Mouse (Mus musculus) neural tube, embryonic 11.5 days (tissue): ENCODE measurements at regions not wholly inside any gene's neighbourhood (a gene's known extent, or its start where the extent isn't known, plus 50 kb on each side); places are given as distances from the start of the nearest gene placed in this dataset.

Experiments used
- ATAC-seq: fragments of 200-750 bp; cut with Nextera tagmentation; 2 replicates; pipeline ENCODE4 v1.8.0; 2017; ENCODE audit warnings: moderate number of reproducible peaks, mild to moderate bottlenecking, moderate TSS enrichment, moderate library complexity; ENCODE audit not compliant: insufficient read depth, low FRiP score, low TSS enrichment
- DNase-seq: peaks from one replicate; pipeline ENCODE4 v3.0.0-alpha.2; 2015; ENCODE audit warnings: low spot score
- H3K27ac ChIP-seq: fragments of 300-500 bp; sonication (generic); 2 replicates; pipeline ENCODE4 v1.5.1; 2014; ENCODE audit warnings: low read depth, mild to moderate bottlenecking, low read length
- H3K27me3 ChIP-seq: fragments of 300-500 bp; sonication (generic); 2 replicates; pipeline ENCODE4 v1.6.1; 2014; ENCODE audit warnings: mild to moderate bottlenecking, low read length, mixed read lengths; ENCODE audit not compliant: control insufficient read depth, insufficient read depth
- H3K36me3 ChIP-seq: fragments of 300-500 bp; sonication (generic); 2 replicates; pipeline ENCODE4 v1.6.1; 2014; ENCODE audit warnings: mild to moderate bottlenecking, low read length, moderate library complexity, mixed read lengths; ENCODE audit not compliant: control insufficient read depth, insufficient read depth
- H3K4me1 ChIP-seq: fragments of 300-500 bp; sonication (generic); 2 replicates; pipeline ENCODE4 v1.6.1; 2014; ENCODE audit warnings: low read length, mixed read lengths; ENCODE audit not compliant: control insufficient read depth, insufficient read depth
- H3K4me2 ChIP-seq: fragments of 300-500 bp; sonication (generic); 2 replicates; pipeline ENCODE4 v1.6.1; 2014; ENCODE audit warnings: low read depth, mild to moderate bottlenecking, moderate library complexity
- H3K4me3 ChIP-seq: fragments of 300-500 bp; sonication (generic); 2 replicates; pipeline ENCODE4 v1.5.1; 2014; ENCODE audit warnings: low read depth, low read length
- H3K9ac ChIP-seq: fragments of 300-500 bp; sonication (generic); 2 replicates; pipeline ENCODE4 v1.6.1; 2014; ENCODE audit warnings: mild to moderate bottlenecking, low read length
- H3K9me3 ChIP-seq: fragments of 300-500 bp; sonication (generic); 2 replicates; pipeline ENCODE4 v1.6.1; 2016; ENCODE audit warnings: low read length; ENCODE audit not compliant: control insufficient read depth
- WGBS: fragments of 180-500 bp; shearing (Covaris S2); extraction: QIAGEN DNeasy Blood & Tissue Kit; methylation state at CpG from one replicate; pipeline ENCODE4 v1.1.7; 2014; 5-methylcytosine and 5-hydroxymethylcytosine counted together

DNA sequence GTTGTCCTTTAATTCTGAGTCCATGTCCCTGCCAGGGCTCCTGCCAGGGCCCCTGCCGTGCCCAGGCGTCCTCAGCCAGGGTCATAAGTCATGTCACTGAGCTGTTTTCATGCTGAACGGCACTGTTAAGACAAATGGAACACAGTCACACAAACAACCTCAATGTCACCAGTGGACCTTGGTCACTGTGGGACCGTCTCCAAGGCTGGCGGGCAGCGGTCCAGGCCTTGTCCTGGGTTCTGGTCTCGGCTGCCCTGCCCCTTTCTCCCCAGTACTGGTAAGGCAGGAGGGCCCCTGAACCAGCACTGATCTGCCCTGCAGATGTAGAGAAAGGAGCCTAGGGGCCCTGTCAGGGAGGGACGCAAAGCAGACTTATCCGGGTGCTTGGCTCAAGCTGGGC, 79.3 kb upstream of the Ptpn1 start:
- ATAC-seq, result no peak
- peaks cover 8% of the 10 kb centered on the region; the same call in 1 of the 2 replicates for H3K4me1 ChIP-seq
- no peaks in the 10 kb centered on the region for H3K27me3 ChIP-seq
- H3K9me3 ChIP-seq, result no peaks in the 10 kb centered on the region
- H3K27ac ChIP-seq, result no peak overlapping the region
- H3K4me2 ChIP-seq, result no peak overlapping the region
- WGBS, result 69% methylated on average over 9 of the region's 9 CpGs
- H3K4me3 ChIP-seq, result no peak overlapping the region
- H3K36me3 ChIP-seq, result no peaks in the 10 kb centered on the region
- no peak for DNase-seq
- no peak overlapping the region for H3K9ac ChIP-seq

DNA sequence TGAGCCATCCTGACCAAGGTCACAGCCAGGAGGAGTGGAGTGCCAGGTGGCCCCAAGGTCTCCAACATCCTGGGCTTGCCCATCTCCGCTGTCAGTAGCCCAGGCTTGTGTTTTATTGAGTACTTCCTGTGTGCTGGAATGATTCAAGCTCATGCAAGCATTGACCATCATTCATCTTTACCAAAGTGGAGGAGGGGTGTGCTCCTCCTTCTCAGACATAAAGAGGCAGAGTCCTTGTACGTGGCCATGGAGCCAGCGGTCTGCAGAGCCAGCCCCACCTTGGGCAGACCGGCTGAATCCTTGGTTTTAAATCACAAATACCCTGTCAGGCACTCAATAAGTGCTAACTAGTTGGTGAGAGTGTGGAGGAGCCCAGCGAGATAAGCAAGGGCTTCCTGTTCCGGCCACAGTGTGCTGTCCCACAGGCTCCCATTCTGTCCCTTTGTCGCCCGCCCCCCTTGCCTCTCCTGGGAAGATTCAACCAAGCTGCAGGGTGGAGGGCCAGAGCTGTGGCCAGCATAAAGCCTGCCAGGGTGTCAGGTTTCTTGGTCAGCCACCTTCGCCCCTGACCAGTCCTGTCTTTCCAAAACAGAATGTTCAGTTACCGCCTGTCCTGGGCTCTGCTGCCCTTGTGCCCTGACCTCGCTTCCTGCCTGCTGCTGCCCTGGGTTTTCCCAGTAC, 80.5 kb upstream of the Ptpn1 start:
- Histone ChIP-seq H3K36me3 (no peaks in the 10 kb centered on the region), H3K9ac (no peak overlapping the region), H3K27me3 (no peaks in the 10 kb centered on the region), H3K4me1 (0 out of 2 replicates have a peak, but pooled peaks cover 5% of the 10 kb centered on the region), H3K9me3 (no peaks in the 10 kb centered on the region), H3K27ac (no peak overlapping the region), H3K4me2 (no peak overlapping the region), H3K4me3 (no peak overlapping the region)
- 25% methylated on average over 11 of the region's 11 CpGs for WGBS
- DNase-seq, result no peak
- no peak for ATAC-seq

DNA sequence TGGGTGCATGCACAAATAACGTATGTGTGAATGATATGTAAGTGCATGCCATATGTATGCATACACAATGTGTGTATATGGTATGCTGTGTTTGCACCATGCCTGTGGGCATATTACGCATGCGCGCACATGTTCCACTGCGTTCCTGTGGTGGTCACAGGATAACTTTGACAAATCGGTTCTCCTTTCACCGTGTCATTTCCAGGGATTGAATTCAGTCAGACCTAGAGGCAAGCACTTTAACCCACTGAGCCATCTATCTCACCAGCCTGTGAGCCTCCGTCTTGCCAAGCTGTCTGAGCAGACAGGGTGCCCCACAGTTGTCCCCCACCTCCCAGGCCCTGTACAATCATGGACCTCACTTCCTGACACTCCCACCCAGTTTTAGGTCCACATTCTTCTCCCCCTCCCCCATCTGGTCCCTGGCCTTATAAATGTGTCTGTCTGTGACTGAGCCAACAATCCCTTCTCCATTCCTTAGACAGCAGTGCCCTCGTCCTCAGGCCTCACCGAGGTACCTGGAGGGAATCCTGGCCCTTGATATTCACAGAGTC, 81.8 kb upstream of the Ptpn1 start:
- DNase-seq (no peak), ATAC-seq (no peak)
- WGBS, result 83% methylated on average over 10 of the region's 10 CpGs
- no peaks in the 10 kb centered on the region for H3K27me3 ChIP-seq
- no peaks in the 10 kb centered on the region for H3K9me3 ChIP-seq
- H3K9ac ChIP-seq, result no peak overlapping the region
- no peaks in the 10 kb centered on the region for H3K36me3 ChIP-seq
- H3K27ac ChIP-seq, result no peak overlapping the region
- 0 out of 2 replicates have a peak, but pooled peaks cover 5% of the 10 kb centered on the region for H3K4me1 ChIP-seq
- H3K4me2 ChIP-seq, result no peak overlapping the region
- H3K4me3 ChIP-seq, result no peak overlapping the region

DNA sequence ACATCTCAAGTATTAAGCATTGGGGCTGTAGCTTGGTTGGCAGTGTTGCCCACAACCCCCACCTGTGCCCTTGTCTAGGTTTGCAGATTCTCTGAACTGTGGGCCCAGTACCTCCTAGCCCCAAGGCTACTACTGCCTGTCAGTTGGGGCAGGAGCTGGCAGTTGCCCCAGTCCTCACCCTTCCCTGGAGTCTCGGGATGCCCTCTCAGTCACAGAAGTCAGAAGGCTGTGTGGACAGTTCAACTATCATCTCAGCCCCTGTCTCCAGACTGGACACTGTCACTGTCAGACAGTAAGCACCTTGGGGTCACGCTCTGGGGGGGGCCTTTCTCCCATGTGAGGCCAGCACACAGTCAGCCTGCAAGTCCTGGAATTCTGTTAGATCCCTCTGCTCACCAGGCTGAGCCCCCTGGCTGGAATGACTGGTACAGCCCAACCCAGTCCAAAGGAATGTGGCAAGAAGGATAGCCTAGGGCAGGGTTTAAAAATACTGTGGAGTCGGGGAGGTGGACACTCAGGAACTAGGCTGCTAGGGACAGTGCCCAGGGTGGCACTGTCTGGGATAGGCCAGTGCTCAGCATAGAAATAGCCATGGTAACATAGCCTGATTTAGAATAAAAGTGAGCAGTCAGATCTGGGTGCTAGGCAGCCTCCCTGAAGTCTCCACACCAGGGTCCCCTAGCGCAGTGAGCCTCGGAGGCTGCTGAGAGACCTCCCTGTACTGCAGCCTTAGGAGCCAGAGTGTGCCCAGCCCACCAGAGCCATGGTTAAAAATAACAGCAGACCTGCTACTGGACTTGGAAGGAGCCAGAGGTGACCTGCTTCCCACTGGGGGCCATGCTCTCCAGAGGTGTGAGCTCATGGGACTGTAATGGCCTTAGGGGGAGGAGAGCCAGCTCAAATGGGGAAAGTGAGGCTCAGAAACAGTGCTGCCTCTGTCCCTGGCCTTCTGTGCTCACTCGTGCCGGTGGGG, 83.1 kb upstream of the Ptpn1 start:
- Histone ChIP-seq H3K4me1 (0 out of 2 replicates have a peak, but pooled peaks cover 5% of the 10 kb centered on the region), H3K9ac (no peak overlapping the region), H3K9me3 (no peaks in the 10 kb centered on the region), H3K4me2 (no peak overlapping the region), H3K27ac (no peak overlapping the region), H3K36me3 (no peaks in the 10 kb centered on the region), H3K27me3 (no peaks in the 10 kb centered on the region), H3K4me3 (no peak overlapping the region)
- ATAC-seq (no peak), DNase-seq (no peak)
- 80% methylated on average over 7 of the region's 7 CpGs for WGBS

DNA sequence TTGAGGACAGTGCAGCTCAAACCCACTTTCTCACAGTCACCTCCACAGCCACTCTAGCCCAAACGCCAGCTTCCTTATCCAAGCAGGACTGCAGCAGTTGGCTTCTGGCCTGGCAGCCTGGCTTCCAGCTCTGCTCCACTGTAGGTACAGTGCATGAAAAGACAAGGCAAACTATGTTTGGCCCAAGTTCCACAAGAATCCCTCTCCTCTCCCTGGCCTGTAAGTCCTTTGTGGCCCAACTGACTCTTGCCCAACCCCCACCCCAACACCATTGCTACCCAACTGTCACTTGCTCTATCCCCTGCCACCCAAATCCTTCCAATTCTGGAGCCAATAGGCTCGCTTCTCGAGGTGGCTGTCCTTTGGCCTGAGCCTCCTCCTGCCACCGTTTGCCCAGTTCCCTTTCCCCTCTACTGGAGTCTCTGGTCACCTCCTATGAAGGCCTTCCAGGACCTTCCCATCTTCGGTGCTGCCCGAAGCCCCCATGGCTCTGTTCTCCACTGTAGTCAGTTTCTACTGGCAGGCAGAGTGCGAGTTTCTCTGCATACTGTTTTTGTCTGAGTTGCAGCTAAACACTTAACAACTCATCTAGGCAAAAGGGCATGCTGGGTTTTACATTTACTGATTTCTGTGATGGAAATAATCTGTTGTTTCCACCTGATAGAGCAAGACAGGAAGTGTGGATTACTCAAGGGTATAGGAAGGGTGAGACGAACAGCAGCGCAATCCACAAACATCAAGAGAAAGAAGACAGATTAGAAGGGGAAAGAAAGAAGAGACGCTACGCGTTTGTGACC, 84.4 kb upstream of the Ptpn1 start:
- no peak overlapping the region for H3K4me2 ChIP-seq
- no peak for ATAC-seq
- H3K9me3 ChIP-seq, result no peaks in the 10 kb centered on the region
- H3K4me3 ChIP-seq, result no peak overlapping the region
- H3K27ac ChIP-seq, result no peak overlapping the region
- no peak for DNase-seq
- H3K9ac ChIP-seq, result no peak overlapping the region
- no peaks in the 10 kb centered on the region for H3K36me3 ChIP-seq
- 74% methylated on average over 12 of the region's 12 CpGs for WGBS
- 0 out of 2 replicates have a peak, but pooled peaks cover 3% of the 10 kb centered on the region for H3K4me1 ChIP-seq
- no peaks in the 10 kb centered on the region for H3K27me3 ChIP-seq

DNA sequence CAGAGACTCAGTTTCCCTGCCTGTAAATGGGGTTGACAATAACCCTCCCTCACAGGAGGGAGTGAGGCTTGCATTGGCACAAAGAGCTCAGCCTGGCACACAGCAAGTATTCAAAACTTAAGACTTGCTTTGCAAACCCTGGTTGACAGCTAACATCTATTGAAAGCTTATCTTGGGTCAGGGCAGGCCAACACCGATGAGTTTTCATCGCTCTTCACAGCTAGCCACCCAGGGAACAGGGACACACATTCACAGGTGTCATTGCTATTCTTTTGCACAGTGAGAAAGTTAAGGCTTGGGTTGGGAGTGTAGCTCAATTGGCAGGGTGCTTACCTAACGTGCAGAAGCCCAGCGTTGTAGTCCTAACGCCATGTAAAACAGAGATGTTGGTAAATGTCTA, 86.5 kb upstream of the Ptpn1 start:
- Histone ChIP-seq H3K27me3 (no peaks in the 10 kb centered on the region), H3K4me2 (no peak overlapping the region), H3K9me3 (no peaks in the 10 kb centered on the region), H3K27ac (no peak overlapping the region), H3K4me3 (no peak overlapping the region), H3K36me3 (no peaks in the 10 kb centered on the region), H3K4me1 (no peaks in the 10 kb centered on the region), H3K9ac (no peak overlapping the region)
- WGBS, result 91% methylated on average over 5 of the region's 5 CpGs
- ATAC-seq (no peak), DNase-seq (no peak)

DNA sequence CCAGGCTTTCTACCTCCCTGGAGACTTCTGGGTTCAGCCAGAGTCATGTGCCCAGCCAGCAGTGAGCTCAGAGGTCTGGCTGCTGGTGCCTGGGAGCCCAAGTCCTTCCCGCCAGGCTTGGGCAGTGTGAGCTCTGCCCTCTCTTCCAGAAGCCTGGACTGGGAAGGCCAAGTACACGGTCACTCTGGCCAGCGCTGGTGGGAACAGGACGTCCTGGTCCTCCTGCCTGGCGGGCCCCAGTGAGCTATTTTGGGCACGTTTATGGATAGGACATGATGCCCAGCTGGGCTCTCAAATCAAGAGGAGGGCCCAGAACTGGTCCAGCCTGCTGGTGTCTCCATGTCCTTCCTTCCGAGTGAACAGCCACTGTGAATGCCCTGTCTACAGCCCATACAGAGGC, 87.3 kb upstream of the Ptpn1 start:
- Histone ChIP-seq H3K4me1 (no peaks in the 10 kb centered on the region), H3K4me2 (no peak overlapping the region), H3K9me3 (no peaks in the 10 kb centered on the region), H3K36me3 (no peaks in the 10 kb centered on the region), H3K9ac (no peak overlapping the region), H3K4me3 (no peak overlapping the region), H3K27me3 (no peaks in the 10 kb centered on the region), H3K27ac (no peak overlapping the region)
- DNase-seq, result no peak
- no peak for ATAC-seq
- 81% methylated on average over 7 of the region's 7 CpGs for WGBS

DNA sequence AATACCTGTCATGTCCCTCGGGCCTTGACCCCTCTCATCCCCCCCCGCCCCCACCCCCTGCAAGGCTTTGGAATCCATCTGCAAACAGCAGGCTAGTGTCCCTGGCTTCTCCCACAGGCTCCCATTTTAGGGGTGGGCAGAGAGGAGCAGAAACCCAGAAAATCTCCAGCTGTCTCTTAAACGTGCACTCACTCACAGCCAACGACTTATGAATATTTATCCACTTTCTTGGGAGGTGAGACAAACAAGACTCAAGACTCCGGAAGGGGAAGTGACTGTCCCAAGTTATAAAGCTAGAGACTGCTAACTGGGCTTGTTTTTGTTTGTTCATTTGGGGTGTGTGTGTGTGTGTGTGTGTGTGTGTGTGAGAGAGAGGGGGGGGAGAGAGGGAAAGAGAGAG, 87.9 kb upstream of the Ptpn1 start:
- Histone ChIP-seq H3K9me3 (no peaks in the 10 kb centered on the region), H3K4me2 (no peak overlapping the region), H3K4me3 (no peak overlapping the region), H3K9ac (no peak overlapping the region), H3K27ac (no peak overlapping the region), H3K4me1 (no peaks in the 10 kb centered on the region), H3K27me3 (no peaks in the 10 kb centered on the region), H3K36me3 (no peaks in the 10 kb centered on the region)
- no peak for DNase-seq
- 66% methylated on average over 5 of the region's 5 CpGs for whole genome bisulfite sequencing
- no peak for ATAC-seq
